Mouse (Mus musculus): ENCODE results near the gene Eftud2.

- TF ChIP-seq CTCF (IDR thresholded peaks at IDR 0.05; ENCODE audit: control insufficient read depth, insufficient read depth, insufficient replicate concordance, low read depth, low read length) (no peak), POLR2A (IDR thresholded peaks at IDR 0.05; ENCODE audit: control insufficient read depth, low read depth, low read length) (no peak)
Measured at GRCm38 (mm10) chr11:102894716-102895115, 13.9 kb upstream of the Eftud2 start.
